Mouse (Mus musculus): ENCODE results near the gene Parl. TPM values are rescaled to one million over a fixed set of nuclear protein-coding genes. Genes with fewer than 3 reads are reported as not detected.

Parl gene
- total RNA-seq, 2 experiments from 2014 or later = 76.8 to 81.8 TPM

DNA sequence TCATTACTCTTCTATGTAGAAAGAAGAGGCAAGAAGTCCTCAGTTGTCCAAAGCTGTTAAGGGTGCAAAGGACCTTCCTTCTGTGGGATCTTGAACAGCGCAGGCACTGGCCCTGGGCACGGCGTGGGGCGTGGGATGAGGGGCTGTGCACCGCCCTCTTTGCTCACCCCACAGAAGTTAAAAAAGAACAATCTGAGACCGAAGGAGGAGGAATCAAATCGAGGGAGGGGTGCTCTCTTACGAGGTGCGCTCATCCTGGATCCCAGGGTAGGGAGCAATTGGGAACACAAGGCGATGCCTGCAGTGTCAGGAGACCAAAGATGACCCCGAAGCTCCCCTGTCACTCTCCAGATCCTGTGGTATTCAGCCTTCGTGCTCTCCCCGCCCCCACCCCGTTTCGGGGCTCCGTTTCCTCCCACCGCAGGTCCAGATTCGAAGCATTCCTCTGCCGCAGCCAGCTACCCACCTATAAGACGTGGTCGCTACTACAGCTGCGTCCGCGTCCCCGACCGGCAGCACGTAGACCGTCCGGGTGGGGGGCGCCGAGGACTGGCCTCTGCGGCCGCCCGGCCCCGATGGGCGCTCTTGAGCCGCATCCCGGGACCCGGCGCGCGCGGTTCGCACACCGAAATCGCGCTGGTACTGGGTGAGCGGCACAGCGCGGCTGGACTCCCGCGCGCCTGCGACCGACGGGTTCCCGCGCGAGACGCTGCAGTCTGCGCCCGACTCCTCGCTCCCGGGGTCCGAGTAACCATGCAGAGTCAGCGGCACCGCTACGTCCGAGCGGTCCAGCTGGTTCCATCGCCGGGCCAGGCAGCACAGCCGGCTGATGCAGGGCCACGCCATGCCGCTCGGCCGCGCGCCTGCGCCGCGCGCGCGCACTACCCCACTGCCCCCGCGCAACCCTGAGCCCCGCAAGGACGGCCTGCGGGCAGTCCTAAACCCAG is 61.4 kb downstream of the Parl start, which contains the start of gene Map6d1:
Gene Map6d1, minus strand, starts transcription at position 891 of the 947 bp plus-strand sequence.
- intact Hi-C loops (cut with DNase I; ENCODE audit: low total_unique reads) = no loop called here
- DNase-seq = peak; percentile 31

DNA sequence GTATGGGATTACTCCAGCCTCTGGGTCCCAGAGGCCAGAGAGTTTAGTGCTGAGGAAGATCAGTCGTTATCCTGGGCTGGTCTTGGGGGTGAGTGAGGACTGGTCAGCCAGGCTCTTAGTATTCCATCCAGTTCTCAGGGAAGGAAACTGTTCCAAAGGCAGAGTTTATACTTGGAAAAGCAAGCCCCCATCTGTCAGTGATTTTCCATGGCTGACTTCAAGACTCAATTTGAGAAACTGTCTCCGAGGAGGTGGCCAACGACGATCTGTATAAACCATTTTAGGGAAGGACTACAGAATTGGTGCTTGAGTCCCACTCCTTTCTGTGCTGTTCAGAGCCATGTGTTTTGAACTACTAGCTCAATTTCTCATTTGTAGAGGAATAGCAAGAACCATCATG is 63.5 kb downstream of the Parl start:
- intact Hi-C loops (cut with DNase I; ENCODE audit: low total_unique reads) = no loop called here
- DNase-seq = no peak

DNA sequence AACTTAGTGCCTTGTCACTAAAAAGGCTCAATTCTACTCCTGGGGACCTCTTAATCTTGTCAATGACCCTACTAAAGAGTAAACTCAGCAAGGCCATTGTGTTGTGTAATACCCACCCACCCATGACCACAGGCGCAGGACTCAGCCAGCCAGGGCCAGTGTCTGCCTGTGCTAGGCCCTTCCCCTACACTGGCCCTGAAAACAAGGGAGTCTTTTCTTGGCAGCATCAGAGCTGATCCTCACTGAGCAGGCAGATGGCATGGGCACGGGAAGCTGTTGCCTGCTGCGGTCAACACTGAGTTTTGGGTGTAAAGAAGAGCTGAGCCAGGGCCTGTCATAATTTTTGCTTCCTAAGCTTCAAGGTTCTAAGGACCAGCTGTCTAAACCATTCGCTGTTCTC is 64.8 kb downstream of the Parl start:
- intact Hi-C loops (cut with DNase I; ENCODE audit: low total_unique reads) = no loop called here
- DNase-seq = no peak

DNA sequence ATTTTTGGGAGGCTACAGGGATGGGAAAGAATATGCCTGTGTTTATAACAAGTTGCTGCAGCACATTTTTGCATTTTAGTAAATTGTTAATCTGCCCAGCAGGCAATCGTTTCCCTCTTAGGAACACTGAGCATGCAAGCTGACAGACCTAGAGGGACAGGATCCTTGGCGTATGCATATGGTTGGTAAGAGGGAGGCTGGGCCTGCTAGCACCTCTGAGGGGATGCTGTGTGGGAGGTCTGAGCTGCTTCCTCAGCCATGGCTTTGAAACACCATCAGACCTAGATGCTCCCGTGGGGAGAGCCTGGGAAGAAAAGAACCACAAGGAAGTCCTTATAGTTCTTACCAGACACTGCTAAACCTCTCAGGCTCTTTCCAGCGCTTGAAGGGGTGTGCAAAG is 67.8 kb downstream of the Parl start:
- intact Hi-C loops (cut with DNase I; ENCODE audit: low total_unique reads) = no loop called here

More for the DNA sequence above, 67.8 kb downstream of the Parl start:
- DNase-seq = no peak

Other genes with a start within 250 kb of the Parl start
- gene Klhl24, start 204.8 kb downstream of the Parl start, total RNA-seq (2021) = 100 to 1,000 TPM; 163 to 199 TPM
- 10 to 100 TPM; 12.4 to 12.5 TPM for gene Yeats2, start 161.3 kb downstream of the Parl start, total RNA-seq (2021)
- gene Map6d1, start 61.0 kb downstream of the Parl start, total RNA-seq (2021) = under 1 TPM; 0.44 to 0.68 TPM
- under 1 TPM in 1 of 2 experiments, not detected in 1; 0.18 TPM for gene Cyp2ab1, start 23.0 kb upstream of the Parl start, total RNA-seq (2021)
- gene Abcc5, start 124.0 kb upstream of the Parl start, total RNA-seq (2021) = 10 to 100 TPM; 42.6 to 43.0 TPM
- gene Eif2b5, start 196.4 kb upstream of the Parl start, total RNA-seq (2021) = 10 to 100 TPM; 43.0 to 44.9 TPM
- gene Dvl3, start 214.6 kb upstream of the Parl start, total RNA-seq (2021) = 10 to 100 TPM; 28.2 to 31.0 TPM
- 100 to 1,000 TPM; 127 to 134 TPM for gene Ap2m1, start 233.1 kb upstream of the Parl start, total RNA-seq (2021)
- gene Abcf3, start 246.2 kb upstream of the Parl start, total RNA-seq (2021) = 10 to 100 TPM; 47.1 to 53.6 TPM

All from gastrocnemius, postnatal 14 days (tissue).